Mouse (Mus musculus) embryo, embryonic 10.5 days (tissue): ENCODE data around the gene Kcnrg.

Experiments used
- DNase-seq: peaks from one replicate; pipeline ENCODE4 v3.0.0-alpha.2; 2015; ENCODE audit warnings: low spot score

The Kcnrg gene

DNA sequence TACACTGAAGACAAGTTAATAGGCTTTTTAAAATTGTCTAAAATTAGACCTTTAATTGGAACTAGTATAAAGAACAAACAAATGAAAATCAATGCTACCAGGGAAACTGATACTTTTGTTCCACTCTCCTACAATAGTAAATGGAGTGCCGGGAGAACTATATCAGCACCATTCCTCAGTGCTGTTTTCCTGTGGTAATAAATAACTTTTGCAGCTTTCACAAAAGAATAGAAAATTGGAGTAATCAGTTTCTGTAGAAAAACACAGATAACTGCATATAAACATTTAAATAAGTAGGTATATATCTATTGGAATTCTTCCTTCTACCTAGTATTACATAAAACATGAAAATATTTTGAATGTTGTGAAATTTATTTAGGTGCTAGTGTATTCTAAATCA is 38.3 kb downstream of the Kcnrg start:
- DNase-seq, result no peak

GRCm38 (mm10) chr14:61647182-61647880 is 40.1 kb downstream of the Kcnrg start:
- peak; percentile 84 for DNase-seq

DNA sequence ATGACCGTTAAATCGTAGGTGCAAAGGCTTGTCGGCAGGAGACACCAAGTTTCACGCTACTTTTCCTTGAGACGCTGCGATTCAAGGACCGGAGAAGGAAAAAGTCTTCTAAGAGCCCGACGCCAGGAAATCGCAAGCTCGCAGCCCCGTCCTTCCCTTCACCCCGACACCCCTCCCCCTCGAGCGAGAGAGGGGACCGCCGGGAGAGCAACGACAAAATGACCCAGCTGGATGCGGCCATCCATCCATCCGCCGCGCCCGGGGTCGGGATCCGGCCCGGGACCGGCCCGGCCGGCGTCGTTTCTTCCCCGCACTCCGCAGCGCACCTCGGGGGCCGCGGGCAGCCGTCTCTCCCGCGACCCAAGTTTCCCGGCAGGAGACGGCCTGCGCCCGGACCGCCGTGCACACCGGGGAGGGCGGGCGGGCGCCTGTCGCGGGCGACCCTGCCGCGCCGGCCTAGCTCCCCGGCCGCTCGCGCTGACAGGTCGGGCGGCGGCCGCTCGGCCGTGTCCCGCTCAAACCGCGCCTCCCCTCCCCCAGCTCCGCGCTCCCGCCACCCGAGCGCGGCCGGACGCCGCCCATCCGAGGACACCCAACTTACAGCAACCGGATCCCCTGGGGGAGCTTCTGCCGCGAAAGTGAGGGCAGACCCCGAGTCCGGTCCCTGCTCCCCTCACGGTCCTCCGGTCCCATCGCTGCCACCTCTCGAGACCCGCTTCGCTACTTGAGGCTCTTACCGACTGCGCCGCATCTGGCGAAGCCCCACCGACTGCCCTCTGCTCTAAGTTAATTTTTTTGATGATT is 40.8 kb downstream of the Kcnrg start:
- peak; percentile 73 for DNase-seq

GRCm38 (mm10) chr14:61648685-61649504 is 41.6 kb downstream of the Kcnrg start:
- DNase-seq, result peak; percentile 98

GRCm38 (mm10) chr14:61650291-61650960 is 43.2 kb downstream of the Kcnrg start:
- DNase-seq, result peak; percentile 71

DNA sequence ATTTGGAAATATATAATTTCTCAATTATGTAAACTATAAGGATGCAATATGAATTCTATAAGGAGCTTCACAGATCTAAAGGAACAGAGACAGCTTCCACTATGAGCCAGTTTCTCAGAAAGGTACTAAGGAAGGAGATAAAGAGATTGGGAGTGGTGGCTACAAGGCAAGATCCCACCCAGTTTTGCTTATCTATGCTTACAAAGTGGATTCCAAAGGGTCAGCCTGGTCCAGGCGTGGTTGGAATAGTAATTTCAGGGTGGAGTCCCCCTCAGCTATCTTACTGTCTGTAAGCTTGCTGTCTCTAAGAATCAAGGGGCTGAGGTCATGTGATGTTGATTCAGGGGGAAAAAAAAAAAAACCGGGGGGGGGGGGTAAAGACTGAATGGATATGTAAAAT is 49.2 kb downstream of the Kcnrg start:
- no peak for DNase-seq

DNA sequence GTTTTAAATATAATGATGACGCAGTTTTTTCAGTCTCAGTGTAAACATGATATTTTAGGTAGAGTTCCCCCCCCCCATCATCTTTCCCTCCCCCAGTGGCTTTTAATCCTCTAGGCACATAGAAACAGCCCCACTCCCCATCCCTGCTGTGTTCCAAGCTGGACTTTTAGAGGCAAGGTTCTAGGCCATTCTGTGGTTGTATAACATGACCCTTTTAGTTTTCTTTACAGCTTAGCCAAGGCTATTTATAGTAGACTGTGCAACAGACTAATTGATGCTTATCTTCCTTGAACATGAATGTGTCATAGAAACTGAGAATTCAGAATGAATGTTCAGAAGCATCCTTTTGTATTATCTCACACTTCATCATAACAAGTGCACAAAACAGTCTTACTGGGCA is 54.2 kb downstream of the Kcnrg start:
- no peak for DNase-seq

DNA sequence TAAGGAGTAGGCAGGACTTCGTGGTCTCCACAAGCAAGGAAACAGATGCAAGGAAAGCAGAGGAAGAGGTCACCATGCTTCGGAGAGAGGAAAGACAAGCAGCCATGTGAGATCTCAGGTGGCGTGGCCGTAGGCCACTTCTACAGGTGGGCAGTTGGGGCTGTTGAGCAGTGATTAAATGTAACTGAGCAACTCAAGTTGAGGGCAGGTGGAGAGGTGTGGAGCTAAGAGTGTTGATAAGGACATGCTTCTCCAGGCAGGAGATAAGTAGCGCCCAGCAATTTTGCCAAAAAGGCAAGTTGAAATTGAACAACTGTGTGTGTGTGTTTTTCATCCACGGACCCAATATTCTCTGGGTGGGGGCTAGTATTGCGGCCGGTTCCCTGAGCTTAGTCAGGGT is 55.0 kb downstream of the Kcnrg start:
- no peak for DNase-seq
